Mouse (Mus musculus) lung, adult 2 months (tissue): ENCODE results near the gene Dgkb.

ENCODE experiments used
- CTCF ChIP-seq: fragments of 200-500 bp; IDR thresholded peaks from 2 replicates; pipeline ENCODE4 v1.5.1; 2011; ENCODE audit warnings: mild to moderate bottlenecking, low read length, control low read depth; ENCODE audit not compliant: insufficient read depth
- POLR2A ChIP-seq: fragments of 200-500 bp; IDR thresholded peaks from 2 replicates; pipeline ENCODE4 v1.6.1; 2011; ENCODE audit warnings: low read depth, mild to moderate bottlenecking, control low read depth, low read length, borderline replicate concordance; ENCODE audit errors: extremely low read depth

- TF ChIP-seq POLR2A: no peak
- no peak for TF ChIP-seq CTCF
Observed at GRCm38 (mm10) chr12:38545431-38545830, 727.9 kb downstream of the Dgkb start.
